Mouse (Mus musculus) liver, embryonic 12.5 days (tissue): Measurements from ENCODE around the gene Olfr1359. TPM values are rescaled to one million over a fixed set of nuclear protein-coding genes. Genes with fewer than 3 reads are reported as not detected.
"Not testable (repeated sequence)": the region's sequence is repeated elsewhere in the genome, so short reads cannot be mapped to it uniquely, and the experiment has no call there.

Experiments used
- ATAC-seq: fragments of 200-750 bp; cut with Nextera tagmentation; 2 replicates; pipeline ENCODE4 v1.8.0; 2017; ENCODE audit warnings: moderate number of reproducible peaks, mild to moderate bottlenecking, moderate library complexity
- H3K27ac ChIP-seq: fragments of 300-500 bp; sonication (generic); 2 replicates; pipeline ENCODE4 v1.5.1; 2016; ENCODE audit warnings: mild to moderate bottlenecking
- H3K27me3 ChIP-seq: fragments of 300-500 bp; sonication (generic); replicated peaks from 2 replicates; pipeline ENCODE4 v1.6.1; 2016; ENCODE audit warnings: mild to moderate bottlenecking, moderate library complexity
- H3K36me3 ChIP-seq: fragments of 300-500 bp; sonication (generic); 2 replicates; pipeline ENCODE4 v1.6.1; 2016; ENCODE audit warnings: mild to moderate bottlenecking, moderate library complexity
- H3K4me1 ChIP-seq: fragments of 300-500 bp; sonication (generic); 2 replicates; pipeline ENCODE4 v1.6.1; 2016
- H3K4me2 ChIP-seq: fragments of 300-500 bp; sonication (generic); 2 replicates; pipeline ENCODE4 v1.6.1; 2016; ENCODE audit warnings: mild to moderate bottlenecking, moderate library complexity
- H3K4me3 ChIP-seq: fragments of 300-500 bp; sonication (generic); 2 replicates; pipeline ENCODE4 v1.5.1; 2016; ENCODE audit warnings: mild to moderate bottlenecking, moderate library complexity
- H3K9ac ChIP-seq: fragments of 300-500 bp; sonication (generic); 2 replicates; pipeline ENCODE4 v1.6.1; 2016; ENCODE audit warnings: mild to moderate bottlenecking, moderate library complexity
- H3K9me3 ChIP-seq: fragments of 300-500 bp; sonication (generic); replicated peaks from 2 replicates; pipeline ENCODE4 v1.6.1; 2016; ENCODE audit warnings: mild to moderate bottlenecking, moderate library complexity
- WGBS: fragments of 180-500 bp; shearing (Covaris S2); methylation state at CpG from one replicate; pipeline ENCODE4 v1.1.7; 2016; ENCODE audit not compliant: insufficient replicate concordance; 5-methylcytosine and 5-hydroxymethylcytosine counted together
- polyA plus RNA-seq: library from polyadenylated mRNA; unstranded; fragments of >200 nt; fragmentation: Nextera tagmentation; extraction: Ambion mirVana; gene quantifications from 2 replicates; pipeline ENCODE4 v1.2.1, GENCODE M21; 2016

Olfr1359 gene
- polyA plus RNA-seq, 1 experiment from 2014 or later, result not detected

GRCm38 (mm10) chr13:21716540-21717391, 18.9 kb downstream of the Olfr1359 start:
- peak overlapping the region; percentile 85 for H3K9ac ChIP-seq
- H3K9me3 ChIP-seq, H3K36me3 ChIP-seq, H3K27me3 ChIP-seq: not testable (repeated sequence)
- H3K27ac ChIP-seq, result peak overlapping the region; percentile 99
- peak overlapping the region; percentile 59 for H3K4me3 ChIP-seq
- ATAC-seq, result peak; percentile 2
- H3K4me1 ChIP-seq, result peaks cover 53% of the 10 kb centered on the region
- WGBS, result under 1% methylated on average over 15 of the region's 38 CpGs
- H3K4me2 ChIP-seq, result peak overlapping the region; percentile 91

- not testable (repeated sequence) for H3K36me3 ChIP-seq, H3K27me3 ChIP-seq, H3K9me3 ChIP-seq
- peak within 1 kb of the TSS; percentile 61 for H3K4me3 ChIP-seq
- WGBS, result under 1% methylated on average over 27 of the region's 56 CpGs
- H3K4me2 ChIP-seq, result peak within 1 kb of the TSS; percentile 91
- H3K9ac ChIP-seq, result peak within 1 kb of the TSS; percentile 90
- H3K4me1 ChIP-seq, result peaks cover 52% of the 10 kb centered on the region
- peak; percentile 25 for ATAC-seq
- peak within 1 kb of the TSS; percentile 99 for H3K27ac ChIP-seq
Measured at GRCm38 (mm10) chr13:21717397-21718357, 19.8 kb downstream of the Olfr1359 start, which contains the start of gene Hist1h3h. Hist1h3h (plus strand) TSS chr13:21717659.

- H3K27me3 ChIP-seq, result no peaks in the 10 kb centered on the region
- H3K4me1 ChIP-seq, result peaks cover 57% of the 10 kb centered on the region
- H3K9me3 ChIP-seq, result no peaks in the 10 kb centered on the region
Measured at GRCm38 (mm10) chr13:21718381-21719080, 20.6 kb downstream of the Olfr1359 start.

GRCm38 (mm10) chr13:21721107-21721756, 23.3 kb downstream of the Olfr1359 start:
- 3% methylated on average over 18 of the region's 44 CpGs for WGBS

More at GRCm38 (mm10) chr13:21718381-21719080, 20.6 kb downstream of the Olfr1359 start:
- ATAC-seq, result no peak
- Histone ChIP-seq H3K36me3 (no peaks in the 10 kb centered on the region), H3K9ac (peak overlapping the region; percentile 90), H3K4me3 (peak overlapping the region; percentile 61), H3K4me2 (peak overlapping the region; percentile 77), H3K27ac (peak overlapping the region; percentile 98)
- 48% methylated on average over 4 of the region's 4 CpGs for WGBS

GRCm38 (mm10) chr13:21721757-21722372, 24.0 kb downstream of the Olfr1359 start, which contains the start of gene Hist1h2bm:
Hist1h2bm (plus strand) TSS chr13:21722044.
- not testable (repeated sequence) for H3K36me3 ChIP-seq, H3K9me3 ChIP-seq, H3K27me3 ChIP-seq
- H3K4me3 ChIP-seq, result peak within 1 kb of the TSS; percentile 58
- H3K4me1 ChIP-seq, result peaks cover 44% of the 10 kb centered on the region
- peak within 1 kb of the TSS; percentile 83 for H3K4me2 ChIP-seq
- WGBS, result 0% methylated on average over 37 of the region's 37 CpGs
- H3K27ac ChIP-seq, result peak within 1 kb of the TSS; percentile 97
- ATAC-seq, result peak; percentile 92
- peak within 1 kb of the TSS; percentile 90 for H3K9ac ChIP-seq

More at GRCm38 (mm10) chr13:21721107-21721756, 23.3 kb downstream of the Olfr1359 start:
- not testable (repeated sequence) for H3K36me3 ChIP-seq, H3K9me3 ChIP-seq, H3K27me3 ChIP-seq
- H3K4me2 ChIP-seq, result peak overlapping the region; percentile 83
- H3K27ac ChIP-seq, result peak overlapping the region; percentile 97
- H3K4me1 ChIP-seq, result peaks cover 46% of the 10 kb centered on the region
- ATAC-seq, result peak; percentile 9
- peak overlapping the region; percentile 58 for H3K4me3 ChIP-seq
- peak overlapping the region; percentile 90 for H3K9ac ChIP-seq

- H3K4me1 ChIP-seq, result peaks cover 40% of the 10 kb centered on the region
- peak overlapping the region; percentile 97 for H3K27ac ChIP-seq
- WGBS, result 3% methylated on average over 11 of the region's 11 CpGs
- no peaks in the 10 kb centered on the region for H3K36me3 ChIP-seq
- H3K9me3 ChIP-seq, result no peaks in the 10 kb centered on the region
- H3K4me2 ChIP-seq, result peak overlapping the region; percentile 83
- peak; percentile 36 for ATAC-seq
- H3K4me3 ChIP-seq, result peak overlapping the region; percentile 44
- peak overlapping the region; percentile 62 for H3K9ac ChIP-seq
- H3K27me3 ChIP-seq, result no peaks in the 10 kb centered on the region
Measured at GRCm38 (mm10) chr13:21722373-21722925, 24.5 kb downstream of the Olfr1359 start.

GRCm38 (mm10) chr13:21722993-21723836, 25.3 kb downstream of the Olfr1359 start:
- no peak for ATAC-seq
- Histone ChIP-seq H3K27me3 (no peaks in the 10 kb centered on the region), H3K27ac (peak overlapping the region; percentile 97), H3K4me3 (peak overlapping the region; percentile 44), H3K36me3 (no peaks in the 10 kb centered on the region), H3K9ac (peak overlapping the region; percentile 62), H3K4me1 (peaks cover 42% of the 10 kb centered on the region), H3K4me2 (peak overlapping the region; percentile 83), H3K9me3 (no peaks in the 10 kb centered on the region)
- 39% methylated on average over 5 of the region's 5 CpGs for WGBS

GRCm38 (mm10) chr13:21727948-21728572, 30.1 kb downstream of the Olfr1359 start:
- ATAC-seq, result no peak
- Histone ChIP-seq H3K36me3 (no peaks in the 10 kb centered on the region), H3K4me2 (no peak overlapping the region), H3K4me3 (no peak overlapping the region), H3K9me3 (no peaks in the 10 kb centered on the region), H3K9ac (no peak overlapping the region), H3K27ac (no peak overlapping the region), H3K4me1 (peaks cover 13% of the 10 kb centered on the region), H3K27me3 (no peaks in the 10 kb centered on the region)
- WGBS, result 41% methylated on average over 11 of the region's 11 CpGs

- H3K4me1 ChIP-seq, result peaks cover 26% of the 10 kb centered on the region
- H3K4me3 ChIP-seq, result no peak overlapping the region
- H3K9me3 ChIP-seq, result no peaks in the 10 kb centered on the region
- H3K36me3 ChIP-seq, result no peaks in the 10 kb centered on the region
- H3K9ac ChIP-seq, result no peak overlapping the region
- H3K27me3 ChIP-seq, result no peaks in the 10 kb centered on the region
- H3K27ac ChIP-seq, result no peak overlapping the region
- 76% methylated on average over 1 of the region's 1 CpGs for WGBS
- no peak overlapping the region for H3K4me2 ChIP-seq
- no peak for ATAC-seq
Measured at GRCm38 (mm10) chr13:21729544-21729943, 31.6 kb downstream of the Olfr1359 start.
